Mouse (Mus musculus): Measurements from ENCODE around the gene Adgrl1. TPM values are rescaled to one million over a fixed set of nuclear protein-coding genes. Genes with fewer than 3 reads are reported as not detected.

The Adgrl1 gene
- polyA plus RNA-seq, 1 experiment from 2014 or later = 7.1 TPM

- Histone ChIP-seq H3K9me3 (replicated peaks) (no peaks in the 10 kb centered on the region), H3K27me3 (no peaks in the 10 kb centered on the region), H3K9ac (no peak overlapping the region), H3K4me1 (replicated peaks) (peaks cover 21% of the 10 kb centered on the region), H3K27ac (no peak overlapping the region), H3K36me3 (no peaks in the 10 kb centered on the region), H3K4me2 (peak overlapping the region; percentile 94), H3K4me3 (peak overlapping the region; percentile 77)
- WGBS = 10% methylated on average over 1 of the region's 1 CpGs
- no peak for ATAC-seq (replicated peaks; ENCODE audit: insufficient number of reproducible peaks, insufficient read depth, low FRiP score, low read depth)
These were observed 56.9 kb downstream of the Adgrl1 start for GRCm38 (mm10) chr8:83956789-83957188.

GRCm38 (mm10) chr8:83964015-83964765 lies 64.3 kb downstream of the Adgrl1 start:
- WGBS = 59% methylated on average over 5 of the region's 5 CpGs
- no peak overlapping the region for H3K9ac ChIP-seq
- no peak overlapping the region for H3K4me2 ChIP-seq
- H3K4me3 ChIP-seq = no peak overlapping the region
- peak overlapping the region; percentile 53 for H3K27ac ChIP-seq
- H3K4me1 ChIP-seq (replicated peaks) = peaks cover 15% of the 10 kb centered on the region
- no peaks in the 10 kb centered on the region for H3K9me3 ChIP-seq (replicated peaks)
- peaks cover 11% of the 10 kb centered on the region; the same call in 1 of the 2 replicates for H3K36me3 ChIP-seq
- ATAC-seq (replicated peaks; ENCODE audit: insufficient number of reproducible peaks, insufficient read depth, low FRiP score, low read depth) = 0 out of 2 replicates have a peak, but pooled peaks have one; percentile 61
- no peaks in the 10 kb centered on the region for H3K27me3 ChIP-seq

DNA sequence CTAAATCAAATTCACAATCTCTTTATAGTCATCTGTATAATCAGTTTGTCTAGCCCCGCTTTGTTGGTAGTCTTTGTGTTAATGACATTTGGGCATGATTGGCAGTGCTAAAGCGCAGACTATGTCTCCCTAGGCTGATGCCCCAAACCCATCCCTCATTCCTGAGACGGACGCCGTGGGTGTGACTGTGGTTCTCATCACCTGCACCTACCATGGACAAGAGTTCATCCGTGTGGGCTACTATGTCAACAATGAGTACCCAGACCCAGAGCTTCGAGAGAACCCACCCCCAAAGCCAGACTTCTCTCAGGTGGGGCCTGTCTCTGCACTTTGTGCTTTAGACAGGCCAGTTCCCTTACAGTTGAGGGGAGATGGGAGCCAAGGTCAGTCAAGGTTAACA lies 67.8 kb downstream of the Adgrl1 start:
- 94% methylated on average over 7 of the region's 7 CpGs for WGBS
- Histone ChIP-seq H3K4me3 (no peak overlapping the region), H3K36me3 (peaks cover 18% of the 10 kb centered on the region; the same call in 1 of the 2 replicates)

DNA sequence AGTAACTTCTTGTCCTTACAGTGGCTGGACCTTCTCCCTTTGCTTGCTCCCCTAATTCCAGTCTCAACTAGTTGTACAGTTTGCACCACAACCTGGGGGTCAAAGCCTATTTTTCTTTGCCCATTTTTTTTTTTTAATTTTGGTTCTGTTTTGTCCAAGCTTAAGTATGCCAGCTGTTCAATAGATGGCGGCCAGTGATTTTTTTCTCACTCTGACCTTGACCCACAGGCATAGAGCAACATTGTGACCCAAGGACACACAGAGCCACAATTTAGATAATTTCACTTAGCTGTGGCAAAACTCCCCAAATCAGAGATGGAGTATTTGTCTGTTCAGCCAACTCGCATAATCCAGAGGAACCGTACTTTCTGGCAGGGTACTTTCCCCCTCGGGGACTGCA lies 71.2 kb downstream of the Adgrl1 start:
- Histone ChIP-seq H3K4me3 (no peak overlapping the region), H3K9me3 (replicated peaks) (no peaks in the 10 kb centered on the region), H3K27me3 (no peaks in the 10 kb centered on the region), H3K9ac (no peak overlapping the region), H3K4me1 (replicated peaks) (peaks cover 29% of the 10 kb centered on the region), H3K27ac (no peak overlapping the region), H3K4me2 (no peak overlapping the region; the same call in 1 of the 2 replicates), H3K36me3 (peaks cover 14% of the 10 kb centered on the region; the same call in 1 of the 2 replicates)
- WGBS = 92% methylated on average over 4 of the region's 4 CpGs
- no peak for ATAC-seq (replicated peaks; ENCODE audit: insufficient number of reproducible peaks, insufficient read depth, low FRiP score, low read depth)

More for the DNA sequence above, 67.8 kb downstream of the Adgrl1 start:
- H3K27ac ChIP-seq = no peak overlapping the region
- H3K9ac ChIP-seq = no peak overlapping the region
- H3K4me2 ChIP-seq = no peak overlapping the region
- no peak for ATAC-seq (replicated peaks; ENCODE audit: insufficient number of reproducible peaks, insufficient read depth, low FRiP score, low read depth)
- H3K9me3 ChIP-seq (replicated peaks) = no peaks in the 10 kb centered on the region
- peaks cover 22% of the 10 kb centered on the region for H3K4me1 ChIP-seq (replicated peaks)
- no peaks in the 10 kb centered on the region for H3K27me3 ChIP-seq

- peak overlapping the region; percentile 84; the same call in 1 of the 2 replicates for H3K27ac ChIP-seq
- no peaks in the 10 kb centered on the region for H3K27me3 ChIP-seq
- 81% methylated on average over 6 of the region's 6 CpGs for WGBS
- peak overlapping the region; percentile 75; the same call in 1 of the 2 replicates for H3K9ac ChIP-seq
- no peaks in the 10 kb centered on the region for H3K9me3 ChIP-seq (replicated peaks)
- H3K4me3 ChIP-seq = peak overlapping the region; percentile 96
- H3K36me3 ChIP-seq = peaks cover 14% of the 10 kb centered on the region; the same call in 1 of the 2 replicates
- H3K4me1 ChIP-seq (replicated peaks) = peaks cover 34% of the 10 kb centered on the region
- H3K4me2 ChIP-seq = peak overlapping the region; percentile 88
- no peak for ATAC-seq (replicated peaks; ENCODE audit: insufficient number of reproducible peaks, insufficient read depth, low FRiP score, low read depth)
These were observed 71.8 kb downstream of the Adgrl1 start for GRCm38 (mm10) chr8:83971661-83972060.

GRCm38 (mm10) chr8:83972150-83973120 lies 72.5 kb downstream of the Adgrl1 start, which contains the start of gene Prkaca:
Gene Prkaca (plus strand): TSS chr8:83972993.
- under 1% methylated on average over 69 of the region's 94 CpGs for WGBS

GRCm38 (mm10) chr8:83973161-83974031 lies 73.5 kb downstream of the Adgrl1 start:
- Histone ChIP-seq H3K9ac (peak overlapping the region; percentile 97), H3K4me1 (replicated peaks) (peaks cover 51% of the 10 kb centered on the region), H3K4me2 (peak overlapping the region; percentile 88), H3K9me3 (replicated peaks) (no peaks in the 10 kb centered on the region), H3K27me3 (no peaks in the 10 kb centered on the region), H3K27ac (peak overlapping the region; percentile 86), H3K36me3 (peaks cover 14% of the 10 kb centered on the region; the same call in 1 of the 2 replicates), H3K4me3 (peak overlapping the region; percentile 96)
- WGBS = 2% methylated on average over 37 of the region's 37 CpGs
- ATAC-seq (replicated peaks; ENCODE audit: insufficient number of reproducible peaks, insufficient read depth, low FRiP score, low read depth) = peak; percentile 8

More at GRCm38 (mm10) chr8:83972150-83973120, 72.5 kb downstream of the Adgrl1 start, which contains the start of gene Prkaca:
- ATAC-seq (replicated peaks; ENCODE audit: insufficient number of reproducible peaks, insufficient read depth, low FRiP score, low read depth) = peak; percentile 98
- H3K9ac ChIP-seq = peak within 1 kb of the TSS; percentile 97
- no peaks in the 10 kb centered on the region for H3K27me3 ChIP-seq
- peaks cover 14% of the 10 kb centered on the region; the same call in 1 of the 2 replicates for H3K36me3 ChIP-seq
- peak within 1 kb of the TSS; percentile 96 for H3K4me3 ChIP-seq
- no peaks in the 10 kb centered on the region for H3K9me3 ChIP-seq (replicated peaks)
- peak within 1 kb of the TSS; percentile 88 for H3K4me2 ChIP-seq
- peak within 1 kb of the TSS; percentile 86 for H3K27ac ChIP-seq
- peaks cover 42% of the 10 kb centered on the region for H3K4me1 ChIP-seq (replicated peaks)

DNA sequence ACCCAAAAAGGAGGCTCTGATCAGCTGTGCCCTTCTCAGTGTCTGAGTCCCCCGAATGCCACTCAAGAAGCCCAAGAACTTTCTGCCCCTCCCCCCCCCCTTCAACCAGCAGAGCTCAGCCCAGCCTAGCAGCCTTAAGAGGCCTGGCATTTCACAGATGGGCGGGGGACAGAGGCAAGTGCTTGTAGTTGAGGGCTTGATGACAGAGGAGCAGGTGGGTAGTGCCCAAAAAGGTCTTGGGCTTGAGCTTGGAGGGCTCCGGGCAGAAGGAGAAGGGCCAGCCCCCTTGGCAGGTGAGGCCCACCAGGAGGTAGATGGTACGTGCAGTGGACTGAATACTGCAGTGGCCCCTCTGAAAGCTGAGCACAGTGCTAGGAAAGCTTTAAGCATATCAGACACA lies 74.6 kb downstream of the Adgrl1 start:
- H3K36me3 ChIP-seq = peaks cover 3% of the 10 kb centered on the region; the same call in 1 of the 2 replicates
- no peaks in the 10 kb centered on the region for H3K9me3 ChIP-seq (replicated peaks)
- peak overlapping the region; percentile 88 for H3K4me2 ChIP-seq
- H3K27me3 ChIP-seq = no peaks in the 10 kb centered on the region
- peaks cover 62% of the 10 kb centered on the region for H3K4me1 ChIP-seq (replicated peaks)
- peak overlapping the region; percentile 96 for H3K4me3 ChIP-seq
- ATAC-seq (replicated peaks; ENCODE audit: insufficient number of reproducible peaks, insufficient read depth, low FRiP score, low read depth) = no peak
- peak overlapping the region; percentile 86 for H3K27ac ChIP-seq
- peak overlapping the region; percentile 97; the same call in 1 of the 2 replicates for H3K9ac ChIP-seq
- WGBS = 50% methylated on average over 4 of the region's 4 CpGs

DNA sequence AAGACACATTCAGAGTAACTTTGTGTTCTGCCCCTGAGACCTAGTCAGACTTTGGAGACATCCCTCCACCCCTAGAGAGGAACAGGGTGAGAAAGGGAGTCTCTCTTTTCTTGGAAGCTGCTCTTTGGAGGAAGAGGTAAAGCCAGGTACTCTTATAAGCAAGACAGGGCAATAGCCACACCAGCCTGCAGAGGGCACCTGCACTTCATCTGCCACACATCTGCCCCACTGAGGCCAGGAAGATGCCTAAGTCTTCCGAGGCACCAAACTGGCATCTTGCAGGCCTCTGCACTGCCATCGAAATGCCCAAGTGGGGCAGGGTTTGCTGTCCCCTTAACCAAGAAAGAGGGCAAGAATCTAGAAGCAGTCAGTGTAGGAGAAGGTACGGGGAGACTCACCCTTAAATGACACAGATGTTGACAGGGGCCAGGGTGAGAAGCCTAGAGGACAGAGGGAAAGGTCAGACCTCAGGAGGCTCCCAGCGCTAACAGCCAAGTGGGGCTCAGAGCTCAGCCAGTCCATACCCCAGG lies 76.3 kb downstream of the Adgrl1 start:
- Histone ChIP-seq H3K27me3 (no peaks in the 10 kb centered on the region), H3K36me3 (peaks cover 5% of the 10 kb centered on the region; the same call in 1 of the 2 replicates), H3K4me1 (replicated peaks) (peaks cover 76% of the 10 kb centered on the region), H3K4me3 (no peak overlapping the region), H3K9ac (no peak overlapping the region), H3K4me2 (no peak overlapping the region), H3K9me3 (replicated peaks) (no peaks in the 10 kb centered on the region), H3K27ac (peak overlapping the region; percentile 1; the same call in 1 of the 2 replicates)
- ATAC-seq (replicated peaks; ENCODE audit: insufficient number of reproducible peaks, insufficient read depth, low FRiP score, low read depth) = no peak
- 78% methylated on average over 4 of the region's 4 CpGs for WGBS
